Mouse (Mus musculus) forebrain, embryonic 11.5 days (tissue): Measurements from ENCODE around the gene Akap6. TPM values are rescaled to one million over a fixed set of nuclear protein-coding genes. Genes with fewer than 3 reads are reported as not detected.

Source experiments
- ATAC-seq: fragments of 200-750 bp; cut with Nextera tagmentation; replicated peaks from 2 replicates; pipeline ENCODE4 v1.8.0; 2017; ENCODE audit warnings: moderate TSS enrichment; ENCODE audit not compliant: low FRiP score
- DNase-seq: peaks from one replicate; pipeline ENCODE4 v3.0.0-alpha.2; 2017; ENCODE audit warnings: low spot score
- H3K27ac ChIP-seq: fragments of 300-500 bp; sonication (generic); 2 replicates; pipeline ENCODE4 v1.5.1; 2014; ENCODE audit warnings: low read depth, low read length
- H3K27me3 ChIP-seq: fragments of 300-500 bp; sonication (generic); 2 replicates; pipeline ENCODE4 v1.6.1; 2014; ENCODE audit warnings: mild to moderate bottlenecking, low read length, mixed read lengths; ENCODE audit not compliant: control insufficient read depth, insufficient read depth
- H3K36me3 ChIP-seq: fragments of 300-500 bp; sonication (generic); 2 replicates; pipeline ENCODE4 v1.6.1; 2014; ENCODE audit warnings: mild to moderate bottlenecking, low read length, moderate library complexity, mixed read lengths; ENCODE audit not compliant: control insufficient read depth, insufficient read depth
- H3K4me1 ChIP-seq: fragments of 300-500 bp; sonication (generic); replicated peaks from 2 replicates; pipeline ENCODE4 v1.6.1; 2014; ENCODE audit warnings: low read length, mixed read lengths; ENCODE audit not compliant: control insufficient read depth, insufficient read depth
- H3K4me2 ChIP-seq: fragments of 300-500 bp; sonication (generic); 2 replicates; pipeline ENCODE4 v1.6.1; 2014; ENCODE audit warnings: low read depth, mild to moderate bottlenecking, low read length, moderate library complexity, mixed read lengths; ENCODE audit not compliant: severe bottlenecking
- H3K4me3 ChIP-seq: fragments of 300-500 bp; sonication (generic); 2 replicates; pipeline ENCODE4 v1.5.1; 2014; ENCODE audit warnings: low read depth, low read length
- H3K9ac ChIP-seq: fragments of 300-500 bp; sonication (generic); 2 replicates; pipeline ENCODE4 v1.6.1; 2014; ENCODE audit warnings: low read length
- H3K9me3 ChIP-seq: fragments of 300-500 bp; sonication (generic); 2 replicates; pipeline ENCODE4 v1.6.1; 2016; ENCODE audit warnings: low read length, mixed read lengths; ENCODE audit not compliant: control insufficient read depth
- WGBS: fragments of 180-500 bp; shearing (Covaris S2); extraction: QIAGEN DNeasy Blood & Tissue Kit; methylation state at CpG from one replicate; pipeline ENCODE4 v1.1.7; 2014; 5-methylcytosine and 5-hydroxymethylcytosine counted together
- polyA plus RNA-seq: library from polyadenylated mRNA; unstranded; fragments of >200 nt; fragmentation: Nextera tagmentation; extraction: Ambion mirVana; gene quantifications from 2 replicates; pipeline ENCODE4 v1.2.1, GENCODE M21; 2014

Akap6 gene
- polyA plus RNA-seq, 1 experiment from 2014 or later, result 13.2 TPM

GRCm38 (mm10) chr12:53191435-53191834 lies 492.3 kb downstream of the Akap6 start:
- H3K27ac ChIP-seq, result no peak overlapping the region
- H3K4me3 ChIP-seq, result no peak overlapping the region
- WGBS, result 91% methylated on average over 7 of the region's 7 CpGs
- no peaks in the 10 kb centered on the region for H3K9me3 ChIP-seq
- H3K27me3 ChIP-seq, result no peaks in the 10 kb centered on the region
- H3K4me2 ChIP-seq, result no peak overlapping the region
- no peak overlapping the region for H3K9ac ChIP-seq
- ATAC-seq (no peak), DNase-seq (no peak)
- H3K36me3 ChIP-seq, result no peaks in the 10 kb centered on the region
- no peaks in the 10 kb centered on the region for H3K4me1 ChIP-seq

- no peak for ATAC-seq
- no peak for DNase-seq
- Histone ChIP-seq H3K27me3 (no peaks in the 10 kb centered on the region), H3K4me2 (no peak overlapping the region), H3K4me1 (no peaks in the 10 kb centered on the region), H3K36me3 (no peaks in the 10 kb centered on the region), H3K27ac (no peak overlapping the region), H3K4me3 (no peak overlapping the region), H3K9me3 (no peaks in the 10 kb centered on the region), H3K9ac (no peak overlapping the region)
- 90% methylated on average over 5 of the region's 5 CpGs for WGBS
Measured at GRCm38 (mm10) chr12:53193664-53194063, 494.5 kb downstream of the Akap6 start.

Other genes with a start within 250 kb of the Akap6 start
- 59.5 and 71.6 TPM in 2 replicates for gene Arhgap5, start 195.4 kb upstream of the Akap6 start, polyA plus RNA-seq